16 mouse cellular contexts compared by ENCODE assay signal in the genomic region with DNA sequence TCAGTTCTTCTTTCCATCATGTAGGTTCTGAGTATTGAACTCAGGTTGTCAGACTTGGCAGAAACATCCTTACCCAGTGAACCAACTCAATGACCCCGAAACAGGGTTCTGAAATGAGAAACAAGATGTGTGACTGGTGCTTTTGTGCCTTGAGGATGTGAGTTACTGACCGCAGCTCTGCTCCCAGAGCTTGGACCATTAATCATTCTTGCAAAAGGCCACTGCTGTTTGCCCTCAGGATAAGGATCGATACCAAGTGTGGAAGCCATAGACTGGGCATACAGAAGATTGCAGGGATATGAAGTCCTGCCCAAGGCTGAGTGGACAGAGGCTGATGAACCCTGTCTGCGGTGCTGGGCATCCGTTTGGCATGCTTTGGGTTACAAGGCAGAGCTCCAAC. TPM values are rescaled to one million over a fixed set of nuclear protein-coding genes. Genes with fewer than 3 reads are reported as not detected.
"Had no signal": no experiment of that assay in that cellular context is flagged by ENCODE, and none has a peak within 500 bp of the region (broad histone marks: within the 10 kb centered on the region; RNA-seq: fewer than 3 reads in every experiment).

No protein-coding gene starts in this region.

- H3K4me2 ChIP-seq: lung, embryonic 14.5 days; midbrain, embryonic 12.5 days; neural tube, embryonic 12.5 days; stomach, embryonic 15.5 days had no signal

- DNase-seq: lung, adult 18-20 months; lung, embryonic 14.5 days; lung, postnatal 10 days; lung, postnatal 4 days; midbrain, embryonic 14.5 days; right cerebral cortex, postnatal 14 days; thymus, adult 2 months; thymus, postnatal 25 days; thymus, postnatal 4 days had no signal

- H3K4me3 ChIP-seq: midbrain, embryonic 12.5 days; neural tube, embryonic 12.5 days; stomach, embryonic 15.5 days had no signal

- H3K27ac ChIP-seq: midbrain, embryonic 12.5 days; neural tube, embryonic 12.5 days; stomach, embryonic 15.5 days; stomach, postnatal 0 days had no signal

- H3K36me3 ChIP-seq: midbrain, embryonic 12.5 days; neural tube, embryonic 12.5 days; stomach, embryonic 15.5 days had no signal

- H3K27me3 ChIP-seq: stomach, embryonic 15.5 days had no signal

RNA-seq across cellular contexts. Expression of a gene that starts 23.2 kb away (rescaled TPM):
- total RNA-seq: megakaryocyte, adult 5-6 weeks; megakaryocyte-erythroid progenitor cell, adult 5-6 weeks; neutrophil, adult 5-6 weeks had no signal
